Mouse (Mus musculus) MEL (cell line): Measurements from ENCODE around the gene Pde4b.

Source experiments
- CHD1 ChIP-seq: IDR thresholded peaks from 2 replicates; pipeline ENCODE4 v1.6.1; 2012; ENCODE audit warnings: low read depth, mild to moderate bottlenecking, inconsistent platforms, low read length, improper control_type of control experiment
- EP300 ChIP-seq, 2 experiments: IDR thresholded peaks; 2 replicates each; pipeline ENCODE4 v1.6.1; 2011; ENCODE audit warnings: improper control_type of control experiment in 2 of 2, low read length in 2 of 2, low read depth in 1 of 2, mild to moderate bottlenecking in 1 of 2
- TBP ChIP-seq: IDR thresholded peaks from 2 replicates; pipeline ENCODE4 v1.8.0; 2011; ENCODE audit warnings: low read depth, low read length, improper control_type of control experiment

GRCm38 (mm10) chr4:102510939-102511391 lies 423.6 kb downstream of the Pde4b start:
- TF ChIP-seq TBP = no peak
- TF ChIP-seq CHD1 = no peak
- no peak for TF ChIP-seq EP300 (IDR thresholded peaks at IDR 0.05; ENCODE audit: low read depth in 1 of 2, low read length in 2 of 2)
